Mouse (Mus musculus) liver, embryonic 12.5 days (tissue): ENCODE measurements at regions not wholly inside any gene's neighbourhood (a gene's known extent, or its start where the extent isn't known, plus 50 kb on each side); places are given as distances from the start of the nearest gene placed in this dataset.

Source experiments
- ATAC-seq: fragments of 200-750 bp; cut with Nextera tagmentation; 2 replicates; pipeline ENCODE4 v1.8.0; 2017; ENCODE audit warnings: moderate number of reproducible peaks, mild to moderate bottlenecking, moderate library complexity
- H3K27ac ChIP-seq: fragments of 300-500 bp; sonication (generic); 2 replicates; pipeline ENCODE4 v1.5.1; 2016; ENCODE audit warnings: mild to moderate bottlenecking
- H3K27me3 ChIP-seq: fragments of 300-500 bp; sonication (generic); replicated peaks from 2 replicates; pipeline ENCODE4 v1.6.1; 2016; ENCODE audit warnings: mild to moderate bottlenecking, moderate library complexity
- H3K36me3 ChIP-seq: fragments of 300-500 bp; sonication (generic); 2 replicates; pipeline ENCODE4 v1.6.1; 2016; ENCODE audit warnings: mild to moderate bottlenecking, moderate library complexity
- H3K4me1 ChIP-seq: fragments of 300-500 bp; sonication (generic); 2 replicates; pipeline ENCODE4 v1.6.1; 2016
- H3K4me2 ChIP-seq: fragments of 300-500 bp; sonication (generic); 2 replicates; pipeline ENCODE4 v1.6.1; 2016; ENCODE audit warnings: mild to moderate bottlenecking, moderate library complexity
- H3K4me3 ChIP-seq: fragments of 300-500 bp; sonication (generic); 2 replicates; pipeline ENCODE4 v1.5.1; 2016; ENCODE audit warnings: mild to moderate bottlenecking, moderate library complexity
- H3K9ac ChIP-seq: fragments of 300-500 bp; sonication (generic); 2 replicates; pipeline ENCODE4 v1.6.1; 2016; ENCODE audit warnings: mild to moderate bottlenecking, moderate library complexity
- H3K9me3 ChIP-seq: fragments of 300-500 bp; sonication (generic); replicated peaks from 2 replicates; pipeline ENCODE4 v1.6.1; 2016; ENCODE audit warnings: mild to moderate bottlenecking, moderate library complexity
- WGBS: fragments of 180-500 bp; shearing (Covaris S2); methylation state at CpG from one replicate; pipeline ENCODE4 v1.1.7; 2016; ENCODE audit not compliant: insufficient replicate concordance; 5-methylcytosine and 5-hydroxymethylcytosine counted together

DNA sequence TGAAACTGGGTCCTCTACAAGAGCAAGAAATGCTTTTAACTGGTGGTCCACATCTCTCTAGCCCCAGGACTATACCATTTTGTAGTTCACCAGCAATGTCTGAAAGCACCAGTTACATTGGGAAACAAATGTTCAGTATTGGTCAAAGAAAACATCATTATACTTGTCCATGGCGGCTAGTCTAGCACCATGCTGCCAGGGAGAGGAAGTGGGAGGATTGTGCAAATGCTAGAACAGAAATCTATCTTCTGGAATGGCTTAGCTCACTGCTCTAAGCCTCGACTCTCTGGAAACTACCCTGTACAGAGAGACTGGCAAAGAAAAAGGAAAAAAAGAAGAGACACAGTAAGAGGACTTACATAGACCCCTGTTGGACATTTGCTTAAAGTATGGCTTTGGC lies 81.1 kb upstream of the Ralgapa2 start:
- WGBS = 48% methylated on average over 2 of the region's 2 CpGs
- H3K4me2 ChIP-seq = no peak overlapping the region
- no peak overlapping the region for H3K4me3 ChIP-seq
- no peaks in the 10 kb centered on the region for H3K4me1 ChIP-seq
- no peak overlapping the region for H3K27ac ChIP-seq
- no peaks in the 10 kb centered on the region for H3K9me3 ChIP-seq
- H3K9ac ChIP-seq = no peak overlapping the region
- H3K27me3 ChIP-seq = no peaks in the 10 kb centered on the region
- ATAC-seq = no peak
- no peaks in the 10 kb centered on the region for H3K36me3 ChIP-seq

DNA sequence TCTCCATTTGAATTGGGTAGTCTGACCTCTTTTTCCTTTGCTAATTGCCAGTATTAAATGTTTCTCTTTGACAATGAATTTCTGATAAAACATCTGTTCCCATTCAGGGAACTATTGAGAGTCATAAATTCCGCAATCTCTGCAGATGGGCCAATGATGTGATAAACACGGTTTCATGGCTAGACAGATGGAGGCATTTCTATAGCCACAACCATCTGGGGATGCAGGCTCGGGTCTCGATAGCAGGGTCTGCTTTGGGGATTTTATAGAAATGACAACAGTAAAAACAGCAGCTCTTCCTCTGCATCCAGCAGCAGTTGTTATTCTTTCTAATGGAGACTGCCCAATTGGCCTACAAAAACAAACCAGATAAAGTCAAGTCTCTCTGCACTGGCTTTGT lies 82.1 kb upstream of the Ralgapa2 start:
- Histone ChIP-seq H3K9ac (no peak overlapping the region), H3K9me3 (no peaks in the 10 kb centered on the region), H3K27me3 (no peaks in the 10 kb centered on the region), H3K4me2 (no peak overlapping the region), H3K4me1 (no peaks in the 10 kb centered on the region), H3K4me3 (no peak overlapping the region), H3K27ac (no peak overlapping the region), H3K36me3 (no peaks in the 10 kb centered on the region)
- 63% methylated on average over 4 of the region's 4 CpGs for WGBS
- no peak for ATAC-seq

DNA sequence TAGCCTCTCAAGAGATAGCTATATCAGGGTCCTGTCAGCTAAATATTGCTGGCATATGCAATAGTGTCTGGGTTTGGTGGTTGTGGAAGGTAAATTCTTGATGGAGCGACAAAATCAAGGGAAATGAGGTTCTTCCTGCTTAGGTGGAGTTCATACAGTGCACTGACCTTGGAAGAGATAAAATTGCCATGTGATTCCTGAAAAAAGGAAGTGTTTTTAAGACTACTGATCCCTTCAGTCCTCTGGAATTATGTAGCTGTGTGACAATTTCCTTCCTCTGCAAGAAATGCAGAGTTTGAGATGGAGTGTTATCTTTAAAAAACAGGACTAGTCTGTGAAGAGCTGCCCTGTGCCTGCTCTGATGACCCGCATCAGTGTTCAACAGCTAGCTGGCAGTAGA lies 83.5 kb upstream of the Ralgapa2 start:
- H3K27me3 ChIP-seq = no peaks in the 10 kb centered on the region
- no peak for ATAC-seq
- WGBS = 49% methylated on average over 2 of the region's 2 CpGs
- no peak overlapping the region for H3K9ac ChIP-seq
- H3K4me1 ChIP-seq = no peaks in the 10 kb centered on the region
- H3K4me3 ChIP-seq = no peak overlapping the region
- no peak overlapping the region for H3K27ac ChIP-seq
- H3K4me2 ChIP-seq = no peak overlapping the region
- H3K36me3 ChIP-seq = no peaks in the 10 kb centered on the region
- H3K9me3 ChIP-seq = no peaks in the 10 kb centered on the region

DNA sequence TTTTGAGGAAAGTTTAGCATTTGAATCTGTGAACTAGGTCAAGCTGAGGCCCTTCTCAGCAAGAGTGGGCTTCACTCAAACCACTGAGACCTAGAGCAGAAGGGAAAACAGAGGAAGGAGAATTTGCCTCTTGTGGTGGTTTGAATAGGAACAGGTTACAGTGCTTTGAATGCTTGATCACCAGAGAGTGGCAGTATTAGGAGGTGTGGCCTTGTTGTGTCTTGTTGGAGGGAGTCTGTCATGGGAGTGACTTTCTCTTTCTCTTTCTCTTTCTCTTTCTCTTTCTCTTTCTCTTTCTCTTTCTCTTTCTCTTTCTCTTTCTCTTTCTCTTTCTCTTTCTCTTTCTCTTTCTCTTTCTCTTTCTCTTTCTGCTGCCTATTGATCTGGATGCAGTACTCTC lies 94.0 kb upstream of the Ralgapa2 start:
- no peak overlapping the region for H3K4me3 ChIP-seq
- no peaks in the 10 kb centered on the region for H3K36me3 ChIP-seq
- H3K27ac ChIP-seq = no peak overlapping the region
- H3K9me3 ChIP-seq = no peaks in the 10 kb centered on the region
- ATAC-seq = no peak
- no peaks in the 10 kb centered on the region for H3K27me3 ChIP-seq
- H3K9ac ChIP-seq = no peak overlapping the region
- H3K4me1 ChIP-seq = no peaks in the 10 kb centered on the region
- H3K4me2 ChIP-seq = no peak overlapping the region

DNA sequence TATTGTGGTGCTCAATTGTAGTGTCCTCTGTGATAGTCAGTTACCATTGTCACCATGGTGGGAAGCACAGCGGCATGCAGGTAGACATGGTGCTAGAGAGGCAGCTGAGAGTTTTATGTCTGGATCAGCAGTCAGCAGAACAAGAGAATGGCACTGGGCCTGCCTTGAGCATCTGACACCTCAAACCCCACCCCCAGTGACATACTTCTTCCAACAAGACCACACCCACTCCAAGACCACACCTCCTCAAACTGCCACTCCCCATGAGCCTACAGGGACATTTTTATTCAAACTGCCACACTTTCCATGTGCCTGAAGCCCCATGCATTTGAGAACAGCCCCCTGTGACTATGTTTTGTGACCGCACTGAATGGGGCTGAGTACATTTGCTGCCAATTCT lies 98.8 kb upstream of the Ralgapa2 start:
- Histone ChIP-seq H3K4me2 (no peak overlapping the region), H3K9me3 (no peaks in the 10 kb centered on the region), H3K4me1 (peaks cover 7% of the 10 kb centered on the region), H3K27ac (no peak overlapping the region), H3K36me3 (no peaks in the 10 kb centered on the region), H3K4me3 (no peak overlapping the region), H3K9ac (no peak overlapping the region), H3K27me3 (no peaks in the 10 kb centered on the region)
- ATAC-seq = no peak
- 88% methylated on average over 2 of the region's 2 CpGs for WGBS

DNA sequence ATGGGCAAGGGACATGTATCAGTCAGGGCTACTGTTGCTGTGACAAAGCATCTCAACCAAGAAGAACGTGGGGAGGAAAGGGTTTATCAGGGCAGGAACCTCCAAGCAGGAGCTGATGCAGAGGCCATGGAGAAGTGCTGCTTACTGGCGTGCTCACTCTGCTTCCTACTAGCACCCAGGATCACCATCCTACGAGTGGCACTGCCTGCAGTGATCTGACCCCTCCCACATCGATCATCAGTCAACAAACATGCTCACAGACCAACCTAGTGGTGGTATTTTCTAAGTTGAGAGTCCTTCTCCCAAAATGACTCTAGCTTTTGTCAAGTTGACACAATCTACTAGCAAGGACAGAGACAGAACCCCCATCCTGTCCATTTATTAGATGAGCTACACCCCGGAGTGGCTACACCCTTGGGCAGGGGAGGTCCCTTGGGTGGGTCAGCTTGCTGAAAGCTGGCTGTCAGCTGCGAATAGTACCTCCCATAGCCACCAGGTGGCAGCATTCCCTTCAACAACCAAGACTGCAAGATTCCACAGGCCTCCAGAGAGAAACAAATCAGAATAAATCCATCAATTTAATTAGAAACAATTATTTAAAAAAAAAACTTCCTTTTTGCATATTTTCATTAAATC lies 99.9 kb upstream of the Ralgapa2 start:
- Histone ChIP-seq H3K27ac (no peak overlapping the region), H3K36me3 (no peaks in the 10 kb centered on the region), H3K9me3 (no peaks in the 10 kb centered on the region), H3K27me3 (no peaks in the 10 kb centered on the region), H3K4me2 (no peak overlapping the region), H3K4me3 (no peak overlapping the region), H3K9ac (no peak overlapping the region), H3K4me1 (peaks cover 7% of the 10 kb centered on the region)
- no peak; the same call in 1 of the 2 replicates for ATAC-seq
- 36% methylated on average over 6 of the region's 6 CpGs for WGBS

DNA sequence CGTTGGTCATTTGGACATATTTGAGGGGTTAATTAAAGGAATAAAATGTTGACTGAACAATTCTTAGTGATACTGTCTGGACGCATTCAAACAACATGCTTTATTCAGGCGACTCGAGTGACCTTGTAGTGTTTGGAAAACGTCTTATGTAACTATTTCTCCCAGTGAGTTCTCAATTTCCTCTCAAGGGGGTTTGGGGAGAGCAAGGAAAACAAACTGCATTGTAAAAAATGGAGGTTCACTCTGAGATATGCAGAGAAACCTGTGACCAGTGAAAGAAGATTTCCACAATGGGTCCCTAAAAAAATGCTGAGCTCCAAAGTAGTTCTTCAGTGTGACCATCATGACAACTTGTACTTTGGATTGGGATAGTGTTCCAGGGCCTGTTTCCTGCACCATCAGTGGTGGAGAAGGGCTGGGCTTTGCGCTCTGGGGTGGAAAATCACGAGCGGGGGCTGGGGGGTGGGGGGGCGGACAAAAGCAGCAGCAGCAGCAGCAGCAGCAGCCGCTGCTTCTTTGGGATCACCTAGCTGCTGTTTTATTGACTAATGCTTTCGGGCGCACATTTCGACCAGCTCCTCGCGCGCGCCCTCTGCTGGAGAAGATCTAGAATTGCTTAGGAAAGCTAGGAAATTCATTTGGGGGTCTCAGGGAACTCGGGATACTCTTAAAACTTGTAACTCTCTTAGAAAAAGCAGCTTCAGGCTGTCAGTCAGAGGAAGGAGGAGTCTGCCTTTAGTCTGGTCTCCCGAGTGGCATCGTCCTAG lies 100.6 kb upstream of the Ralgapa2 start:
- peaks cover 7% of the 10 kb centered on the region for H3K4me1 ChIP-seq
- H3K9me3 ChIP-seq = no peaks in the 10 kb centered on the region
- no peaks in the 10 kb centered on the region for H3K27me3 ChIP-seq
- H3K4me3 ChIP-seq = peak overlapping the region; percentile 23; the same call in 1 of the 2 replicates
- ATAC-seq = no peak
- H3K27ac ChIP-seq = no peak overlapping the region
- H3K4me2 ChIP-seq = peak overlapping the region; percentile 58
- peak overlapping the region; percentile 17; the same call in 1 of the 2 replicates for H3K9ac ChIP-seq
- WGBS = 7% methylated on average over 20 of the region's 20 CpGs
- H3K36me3 ChIP-seq = no peaks in the 10 kb centered on the region

DNA sequence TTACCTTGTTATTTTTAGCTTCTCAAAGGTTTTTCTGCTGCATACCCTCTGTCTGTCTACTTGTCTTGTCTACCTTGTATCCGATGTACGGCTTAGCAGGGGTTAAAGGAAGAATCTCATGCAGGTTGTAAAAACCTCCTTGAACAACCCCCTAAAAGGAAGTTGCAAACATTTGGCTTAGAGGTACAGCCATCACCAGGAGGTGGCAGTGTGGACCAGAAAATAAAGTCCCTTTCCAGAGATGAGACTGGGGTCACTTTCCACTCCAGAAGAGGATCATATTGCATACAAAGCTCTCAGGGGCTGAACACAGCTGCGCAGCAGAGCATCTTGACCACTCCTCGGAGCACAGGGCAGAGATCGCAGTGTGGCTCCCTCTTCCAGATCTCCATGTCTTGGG lies 109.0 kb upstream of the Ralgapa2 start:
- Histone ChIP-seq H3K4me2 (no peak overlapping the region), H3K27me3 (peaks cover 11% of the 10 kb centered on the region; the same call in 1 of the 2 replicates), H3K4me3 (no peak overlapping the region), H3K9me3 (no peaks in the 10 kb centered on the region), H3K9ac (no peak overlapping the region), H3K27ac (no peak overlapping the region), H3K4me1 (peaks cover 13% of the 10 kb centered on the region), H3K36me3 (no peaks in the 10 kb centered on the region)
- ATAC-seq = no peak
- WGBS = 28% methylated on average over 5 of the region's 5 CpGs

DNA sequence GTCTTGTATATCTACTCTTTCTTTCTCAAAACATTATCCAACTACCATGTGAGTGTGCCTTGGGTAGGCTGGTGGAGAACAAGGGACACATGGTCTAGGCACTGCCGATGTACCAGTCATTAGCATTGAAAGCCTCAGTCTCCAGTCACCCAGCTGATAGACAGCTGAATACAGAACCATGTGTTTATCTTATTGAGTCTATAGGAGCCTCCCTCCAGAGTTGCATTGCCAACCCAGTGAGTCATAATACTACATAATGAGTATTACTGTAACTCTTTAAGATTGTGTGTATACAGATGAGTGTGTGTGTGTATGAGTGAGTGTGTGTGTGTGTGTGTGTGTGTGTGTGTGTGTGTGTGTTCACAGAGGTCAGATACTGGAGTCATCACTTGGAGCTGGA lies 110.9 kb upstream of the Ralgapa2 start:
- Histone ChIP-seq H3K4me1 (peaks cover 13% of the 10 kb centered on the region), H3K27ac (no peak overlapping the region), H3K27me3 (peaks cover 11% of the 10 kb centered on the region; the same call in 1 of the 2 replicates), H3K4me2 (no peak overlapping the region), H3K9ac (no peak overlapping the region), H3K4me3 (no peak overlapping the region), H3K36me3 (no peaks in the 10 kb centered on the region), H3K9me3 (no peaks in the 10 kb centered on the region)
- ATAC-seq = peak; percentile 80
- 51% methylated on average over 1 of the region's 1 CpGs for WGBS

DNA sequence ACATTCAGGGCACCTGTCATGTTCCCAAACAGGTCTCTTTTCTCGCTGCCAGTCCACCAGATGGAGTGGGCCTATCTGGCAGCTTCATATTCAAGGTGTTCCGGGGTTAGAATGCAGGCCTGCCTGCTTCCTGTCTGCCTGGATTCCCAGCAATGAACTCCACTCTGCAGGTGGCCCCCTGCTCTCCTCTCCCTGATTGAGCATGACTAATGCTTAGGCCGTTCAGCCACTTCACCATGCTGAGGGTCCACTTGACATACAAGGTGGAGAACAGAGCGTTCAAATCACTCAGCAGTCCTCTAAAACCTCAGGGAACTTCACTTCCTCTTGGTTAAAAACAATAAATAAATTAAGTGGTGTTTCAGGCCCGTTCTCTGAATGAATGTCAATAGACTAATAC lies 112.1 kb upstream of the Ralgapa2 start:
- Histone ChIP-seq H3K4me1 (peaks cover 13% of the 10 kb centered on the region), H3K4me2 (no peak overlapping the region), H3K27ac (no peak overlapping the region), H3K27me3 (peaks cover 16% of the 10 kb centered on the region; the same call in 1 of the 2 replicates), H3K9me3 (no peaks in the 10 kb centered on the region), H3K4me3 (no peak overlapping the region), H3K9ac (no peak overlapping the region), H3K36me3 (no peaks in the 10 kb centered on the region)
- ATAC-seq = no peak
- WGBS = 55% methylated on average over 5 of the region's 5 CpGs

DNA sequence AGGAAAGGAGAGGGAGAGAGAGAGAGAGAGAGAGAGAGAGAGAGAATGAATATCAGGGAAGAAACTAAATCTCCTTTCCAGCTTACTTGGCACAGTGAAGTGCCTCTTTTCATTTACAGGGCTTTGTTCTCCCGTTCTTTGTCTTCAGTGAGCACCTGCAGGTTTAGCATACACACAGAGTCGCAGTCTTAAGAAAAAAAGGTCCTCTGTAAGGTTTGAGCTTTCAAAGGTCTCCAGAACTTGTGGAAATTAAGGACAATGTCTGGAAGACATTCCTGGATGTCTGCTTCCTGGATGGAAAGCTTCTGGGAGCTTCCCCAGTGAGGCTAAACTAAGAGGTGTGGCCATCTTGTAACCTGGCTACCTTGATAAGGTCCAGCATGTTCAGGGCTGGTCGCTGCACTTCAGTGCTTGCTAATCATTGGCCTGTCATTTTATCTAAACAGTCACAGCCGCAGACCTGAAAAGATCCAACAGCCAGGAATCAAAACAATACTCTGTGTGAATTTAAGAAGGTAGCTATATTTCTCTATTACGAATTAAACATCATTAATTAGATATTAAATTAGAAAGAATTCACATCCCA lies 113.1 kb upstream of the Ralgapa2 start:
- H3K4me2 ChIP-seq = no peak overlapping the region
- peak; percentile 74 for ATAC-seq

DNA sequence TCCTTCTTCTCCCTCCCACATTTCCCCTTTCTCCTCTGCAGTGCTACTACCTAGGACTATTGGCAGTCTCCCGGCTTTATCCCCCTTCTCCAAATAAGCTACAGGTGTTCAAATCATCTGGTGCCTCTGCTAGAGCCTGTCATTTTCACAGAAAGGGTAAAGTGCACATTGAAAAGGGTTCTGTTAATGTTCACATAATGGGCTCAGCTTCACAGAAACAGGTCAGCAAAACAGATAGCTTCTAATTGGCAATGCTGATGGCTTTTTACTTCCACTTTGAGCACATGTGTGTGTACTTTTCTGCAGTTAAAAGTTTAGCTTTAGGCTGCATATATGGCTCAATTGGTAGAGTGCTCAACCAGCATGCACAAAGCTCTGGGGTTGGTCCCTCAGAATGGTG lies 114.4 kb upstream of the Ralgapa2 start:
- no peaks in the 10 kb centered on the region for H3K9me3 ChIP-seq
- H3K36me3 ChIP-seq = no peaks in the 10 kb centered on the region
- 47% methylated on average over 1 of the region's 1 CpGs for WGBS
- H3K27me3 ChIP-seq = peaks cover 18% of the 10 kb centered on the region; the same call in 1 of the 2 replicates
- no peak overlapping the region for H3K27ac ChIP-seq
- H3K4me2 ChIP-seq = no peak overlapping the region
- no peak for ATAC-seq
- H3K4me1 ChIP-seq = peaks cover 13% of the 10 kb centered on the region
- no peak overlapping the region for H3K9ac ChIP-seq
- H3K4me3 ChIP-seq = no peak overlapping the region

More for the DNA sequence above, 113.1 kb upstream of the Ralgapa2 start:
- Histone ChIP-seq H3K4me1 (peaks cover 13% of the 10 kb centered on the region), H3K9ac (no peak overlapping the region), H3K4me3 (no peak overlapping the region), H3K27me3 (0 out of 2 replicates have a peak, but pooled peaks cover 11% of the 10 kb centered on the region), H3K9me3 (no peaks in the 10 kb centered on the region), H3K27ac (no peak overlapping the region), H3K36me3 (no peaks in the 10 kb centered on the region)
- 29% methylated on average over 5 of the region's 5 CpGs for WGBS
